In genomic region chr13:41321433-41321832, GRCm38 (mm10) we compare ENCODE assay signal across 12 mouse cellular contexts. TPM values are rescaled to one million over a fixed set of nuclear protein-coding genes. Genes with fewer than 3 reads are reported as not detected.
DNase-seq lines count a peak whose midpoint lies in the region; ATAC-seq and TF ChIP-seq lines count a peak whose summit lies in the region.
"Had no signal": no experiment of that assay in that cellular context is flagged by ENCODE, and none has a peak within 500 bp of the region (broad histone marks: within the 10 kb centered on the region; RNA-seq: fewer than 3 reads in every experiment).

No protein-coding gene starts in this region.

- WGBS in intestine, embryonic 15.5 days: 55% methylated on average over 3 of the region's 3 CpGs
- WGBS in intestine, postnatal 0 days: 52% methylated on average over 3 of the region's 3 CpGs
- WGBS in midbrain, embryonic 16.5 days: 86% methylated on average over 3 of the region's 3 CpGs
- WGBS in midbrain, embryonic 14.5 days: 85% methylated on average over 3 of the region's 3 CpGs
- WGBS in hindbrain, embryonic 13.5 days: 90% methylated on average over 3 of the region's 3 CpGs
- WGBS in stomach, embryonic 16.5 days: 46% methylated on average over 3 of the region's 3 CpGs

- peak overlapping the region; percentile 29; the same call in 1 of the 2 replicates for H3K27ac ChIP-seq in intestine, embryonic 15.5 days
- H3K27ac ChIP-seq in intestine, postnatal 0 days (ENCODE audit: low read depth, low read length): no peak overlapping the region
- peak overlapping the region; percentile 68 for H3K27ac ChIP-seq in midbrain, embryonic 16.5 days (ENCODE audit: low read length)
- no peak overlapping the region; the same call in 1 of the 2 replicates for H3K27ac ChIP-seq in midbrain, embryonic 14.5 days (replicated peaks; ENCODE audit: low read depth, low read length)
- peak overlapping the region; percentile 46 for H3K27ac ChIP-seq in hindbrain, embryonic 13.5 days
- H3K27ac ChIP-seq in stomach, embryonic 16.5 days (ENCODE audit: low read length): peak overlapping the region; percentile 67
- H3K27ac ChIP-seq: liver, embryonic 13.5 days had no signal

- no peaks in the 10 kb centered on the region for H3K4me1 ChIP-seq in intestine, embryonic 15.5 days (replicated peaks)
- no peaks in the 10 kb centered on the region for H3K4me1 ChIP-seq in intestine, postnatal 0 days (replicated peaks; ENCODE audit: control insufficient read depth, insufficient read depth, low read length)
- peaks cover 3% of the 10 kb centered on the region; the same call in 1 of the 2 replicates for H3K4me1 ChIP-seq in midbrain, embryonic 16.5 days (ENCODE audit: control insufficient read depth, insufficient read depth, low read length)
- no peaks in the 10 kb centered on the region for H3K4me1 ChIP-seq in midbrain, embryonic 14.5 days (ENCODE audit: control insufficient read depth, insufficient read depth, low read length)
- H3K4me1 ChIP-seq in hindbrain, embryonic 13.5 days (replicated peaks): peaks cover 15% of the 10 kb centered on the region; the same call in 1 of the 2 replicates
- peaks cover 7% of the 10 kb centered on the region for H3K4me1 ChIP-seq in stomach, embryonic 16.5 days (ENCODE audit: control insufficient read depth, insufficient read depth, low read length)
- H3K4me1 ChIP-seq: liver, embryonic 13.5 days had no signal

- no peak overlapping the region for H3K9ac ChIP-seq in intestine, embryonic 15.5 days
- H3K9ac ChIP-seq in intestine, postnatal 0 days (ENCODE audit: low read depth, low read length): no peak overlapping the region
- no peak overlapping the region for H3K9ac ChIP-seq in midbrain, embryonic 16.5 days (ENCODE audit: low read depth, low read length)
- no peak overlapping the region for H3K9ac ChIP-seq in midbrain, embryonic 14.5 days (replicated peaks; ENCODE audit: low read length)
- no peak overlapping the region for H3K9ac ChIP-seq in hindbrain, embryonic 13.5 days
- no peak overlapping the region for H3K9ac ChIP-seq in stomach, embryonic 16.5 days (ENCODE audit: low read length)
- H3K9ac ChIP-seq: liver, embryonic 13.5 days had no signal

- no peaks in the 10 kb centered on the region for H3K27me3 ChIP-seq in intestine, embryonic 15.5 days (replicated peaks)
- no peaks in the 10 kb centered on the region for H3K27me3 ChIP-seq in intestine, postnatal 0 days (replicated peaks; ENCODE audit: control insufficient read depth, insufficient read depth, low read length)
- no peaks in the 10 kb centered on the region for H3K27me3 ChIP-seq in midbrain, embryonic 16.5 days (ENCODE audit: control insufficient read depth, insufficient read depth, low read depth, low read length)
- H3K27me3 ChIP-seq in midbrain, embryonic 14.5 days (ENCODE audit: control insufficient read depth, insufficient read depth, low read length): no peaks in the 10 kb centered on the region
- H3K27me3 ChIP-seq in hindbrain, embryonic 13.5 days: no peaks in the 10 kb centered on the region
- no peaks in the 10 kb centered on the region for H3K27me3 ChIP-seq in stomach, embryonic 16.5 days (ENCODE audit: control insufficient read depth, insufficient read depth, low read length)
- H3K27me3 ChIP-seq: CH12.LX; liver, embryonic 13.5 days had no signal

- H3K4me3 ChIP-seq in intestine, embryonic 15.5 days (replicated peaks): no peak overlapping the region
- H3K4me3 ChIP-seq in intestine, postnatal 0 days (ENCODE audit: low read depth, low read length): no peak overlapping the region
- H3K4me3 ChIP-seq in midbrain, embryonic 16.5 days (ENCODE audit: low read depth, low read length): no peak overlapping the region
- no peak overlapping the region for H3K4me3 ChIP-seq in midbrain, embryonic 14.5 days (replicated peaks; ENCODE audit: low read depth, low read length)
- H3K4me3 ChIP-seq in hindbrain, embryonic 13.5 days: no peak overlapping the region
- no peak overlapping the region for H3K4me3 ChIP-seq in stomach, embryonic 16.5 days (replicated peaks; ENCODE audit: low read length)
- H3K4me3 ChIP-seq: liver, embryonic 13.5 days had no signal

- no peak for DNase-seq in midbrain, embryonic 14.5 days
- no peak for DNase-seq in cerebellum, adult 9-11 months
- DNase-seq in spleen, postnatal 14 days (ENCODE audit: low spot score in 2 of 2): no peak
- DNase-seq: liver, embryonic 13.5 days; thymus, postnatal 36 days had no signal

- peaks cover 10% of the 10 kb centered on the region for H3K36me3 ChIP-seq in intestine, embryonic 15.5 days
- H3K36me3 ChIP-seq in intestine, postnatal 0 days (ENCODE audit: control insufficient read depth, insufficient read depth): peaks cover 26% of the 10 kb centered on the region
- peaks cover 6% of the 10 kb centered on the region for H3K36me3 ChIP-seq in midbrain, embryonic 16.5 days (ENCODE audit: control insufficient read depth, insufficient read depth, low read length)
- peaks cover 9% of the 10 kb centered on the region for H3K36me3 ChIP-seq in midbrain, embryonic 14.5 days (ENCODE audit: control insufficient read depth, insufficient read depth, low read length)
- H3K36me3 ChIP-seq in hindbrain, embryonic 13.5 days: peaks cover 10% of the 10 kb centered on the region
- H3K36me3 ChIP-seq in stomach, embryonic 16.5 days (ENCODE audit: control insufficient read depth, insufficient read depth, low read length): peaks cover 9% of the 10 kb centered on the region
- H3K36me3 ChIP-seq: liver, embryonic 13.5 days had no signal

- H3K9me3 ChIP-seq in intestine, embryonic 15.5 days: no peaks in the 10 kb centered on the region
- H3K9me3 ChIP-seq in intestine, postnatal 0 days (ENCODE audit: control insufficient read depth): no peaks in the 10 kb centered on the region
- no peaks in the 10 kb centered on the region for H3K9me3 ChIP-seq in midbrain, embryonic 16.5 days (replicated peaks; ENCODE audit: control insufficient read depth, low read length, poor library complexity, severe bottlenecking)
- H3K9me3 ChIP-seq in midbrain, embryonic 14.5 days (ENCODE audit: control insufficient read depth, low read length): no peaks in the 10 kb centered on the region
- no peaks in the 10 kb centered on the region for H3K9me3 ChIP-seq in hindbrain, embryonic 13.5 days
- no peaks in the 10 kb centered on the region for H3K9me3 ChIP-seq in stomach, embryonic 16.5 days (replicated peaks; ENCODE audit: control insufficient read depth, low read length)
- H3K9me3 ChIP-seq: liver, embryonic 13.5 days had no signal

- peak; percentile 28; the same call in 1 of the 2 replicates for ATAC-seq in intestine, embryonic 15.5 days
- ATAC-seq in intestine, postnatal 0 days: no peak
- no peak for ATAC-seq in midbrain, embryonic 16.5 days
- ATAC-seq in midbrain, embryonic 14.5 days (ENCODE audit: low FRiP score, low TSS enrichment): no peak
- ATAC-seq in hindbrain, embryonic 13.5 days (ENCODE audit: low FRiP score): no peak
- no peak for ATAC-seq in stomach, embryonic 16.5 days (ENCODE audit: insufficient read depth, low FRiP score)

- no peak overlapping the region for H3K4me2 ChIP-seq in intestine, embryonic 15.5 days (replicated peaks)
- H3K4me2 ChIP-seq in intestine, postnatal 0 days (replicated peaks; ENCODE audit: low read depth): no peak overlapping the region
- no peak overlapping the region for H3K4me2 ChIP-seq in midbrain, embryonic 16.5 days (ENCODE audit: low read length)
- H3K4me2 ChIP-seq in midbrain, embryonic 14.5 days (ENCODE audit: low read length): no peak overlapping the region
- H3K4me2 ChIP-seq in hindbrain, embryonic 13.5 days: no peak overlapping the region
- no peak overlapping the region for H3K4me2 ChIP-seq in stomach, embryonic 16.5 days (ENCODE audit: low read depth, low read length)
- H3K4me2 ChIP-seq: liver, embryonic 13.5 days had no signal

- no peak for TF ChIP-seq CTCF in intestine, postnatal 0 days (IDR thresholded peaks at IDR 0.05; ENCODE audit: low read depth)

RNA-seq across cellular contexts. Expression of gene Gm17364, which starts 47.7 kb away (rescaled TPM):
- polyA plus RNA-seq in intestine, embryonic 15.5 days (2015; fragmentation: Nextera tagmentation; extraction: Ambion mirVana): not detected in 2 replicates
- polyA plus RNA-seq in intestine, postnatal 0 days (2015; fragmentation: Nextera tagmentation; extraction: Ambion mirVana): not detected in 2 replicates
- polyA plus RNA-seq in midbrain, embryonic 16.5 days (2015; fragmentation: Nextera tagmentation; extraction: Ambion mirVana): not detected in 2 replicates
- polyA plus RNA-seq in midbrain, embryonic 14.5 days (2014; fragmentation: Nextera tagmentation; extraction: Ambion mirVana): not detected in 2 replicates
- polyA plus RNA-seq in hindbrain, embryonic 13.5 days (2015; fragmentation: Nextera tagmentation; extraction: Ambion mirVana): not detected in 2 replicates
- not detected in 2 replicates for polyA plus RNA-seq in stomach, embryonic 16.5 days (2015; fragmentation: Nextera tagmentation; extraction: Ambion mirVana)
- polyA plus RNA-seq: heart, embryonic 16.5 days; liver, embryonic 13.5 days had no signal

Comparison
In these comparisons a context has a peak if more than half of its experiments do, and no peak if none do; other contexts are left out.
1. H3K27ac ChIP-seq: peak in intestine, embryonic 15.5 days (single experiment), midbrain, embryonic 16.5 days (single experiment), hindbrain, embryonic 13.5 days (single experiment) and stomach, embryonic 16.5 days (single experiment); none in intestine, postnatal 0 days (single experiment) and midbrain, embryonic 14.5 days (single experiment).